Mouse (Mus musculus): ENCODE results near the gene Olfr767.

GRCm38 (mm10) chr10:129028343-129028742, 54.4 kb downstream of the Olfr767 start:
- TF ChIP-seq CTCF (IDR thresholded peaks at IDR 0.05; ENCODE audit: low read depth) = no peak
- no peak for TF ChIP-seq EP300 (IDR thresholded peaks at IDR 0.05; ENCODE audit: low read depth)

Measured in liver, embryonic 14.5 days (tissue).